Mouse (Mus musculus): ENCODE measurements around the gene Apobec1. TPM values are rescaled to one million over a fixed set of nuclear protein-coding genes. Genes with fewer than 3 reads are reported as not detected.

Gene Apobec1
- polyA plus RNA-seq, 1 experiment, result 9.4 TPM

DNA sequence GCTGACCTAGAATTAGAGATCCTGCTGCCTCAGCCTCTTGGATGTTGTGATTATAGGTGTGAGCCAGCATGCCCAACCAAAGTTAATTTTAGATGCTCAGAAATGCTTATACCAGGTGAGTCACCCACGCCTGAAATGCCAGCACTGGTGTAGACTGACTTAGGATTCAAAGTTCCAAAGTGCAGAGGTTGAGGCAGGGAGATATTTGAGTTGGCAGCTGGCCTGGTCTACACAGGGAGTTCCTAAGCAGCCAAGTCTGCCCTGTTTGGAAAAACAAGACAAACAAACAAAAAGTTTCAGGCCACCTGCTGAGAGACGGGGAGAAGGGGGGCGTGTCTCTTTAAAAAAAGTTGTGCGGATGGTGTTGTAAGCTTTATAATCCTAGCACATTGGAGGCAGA, 22.9 kb upstream of the Apobec1 start:
- Histone ChIP-seq H3K4me1 (ENCODE audit: control insufficient read depth, insufficient read depth, low read length) (no peaks in the 10 kb centered on the region), H3K27ac (ENCODE audit: insufficient read depth, low read length) (no peak overlapping the region), H3K4me3 (ENCODE audit: insufficient read depth, low read length) (no peak overlapping the region)
- TF ChIP-seq POLR2A (IDR thresholded peaks at IDR 0.05; ENCODE audit: low read depth, low read length) (no peak), CTCF (IDR thresholded peaks at IDR 0.05; ENCODE audit: borderline replicate concordance, insufficient read depth, low read length) (no peak)

DNA sequence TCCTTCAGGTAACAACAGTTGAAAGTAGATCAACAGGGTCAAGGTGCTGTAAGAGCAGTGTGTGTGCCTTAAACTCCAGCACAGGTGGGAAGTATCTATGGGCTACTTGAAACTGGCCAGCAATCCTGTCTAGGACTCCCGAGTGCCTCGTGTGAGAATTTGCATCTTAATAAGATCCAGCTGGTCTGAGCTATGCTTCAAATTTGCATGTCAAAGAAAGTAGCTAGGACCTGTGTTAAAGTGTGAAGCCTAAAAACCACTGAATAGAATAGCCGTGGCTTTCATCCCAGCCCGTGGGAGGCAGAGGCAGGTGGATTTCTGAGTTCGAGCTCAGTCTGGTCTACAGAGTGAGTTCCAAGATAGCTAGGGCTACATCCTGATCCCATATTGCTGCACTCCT, 22.2 kb upstream of the Apobec1 start:
- no peak for TF ChIP-seq POLR2A (IDR thresholded peaks at IDR 0.05; ENCODE audit: low read depth, low read length)
- TF ChIP-seq CTCF (IDR thresholded peaks at IDR 0.05; ENCODE audit: borderline replicate concordance, insufficient read depth, low read length), result no peak
- H3K4me1 ChIP-seq (ENCODE audit: control insufficient read depth, insufficient read depth, low read length), result no peaks in the 10 kb centered on the region
- H3K4me3 ChIP-seq (ENCODE audit: insufficient read depth, low read length), result no peak overlapping the region
- no peak overlapping the region for H3K27ac ChIP-seq (ENCODE audit: insufficient read depth, low read length)

DNA sequence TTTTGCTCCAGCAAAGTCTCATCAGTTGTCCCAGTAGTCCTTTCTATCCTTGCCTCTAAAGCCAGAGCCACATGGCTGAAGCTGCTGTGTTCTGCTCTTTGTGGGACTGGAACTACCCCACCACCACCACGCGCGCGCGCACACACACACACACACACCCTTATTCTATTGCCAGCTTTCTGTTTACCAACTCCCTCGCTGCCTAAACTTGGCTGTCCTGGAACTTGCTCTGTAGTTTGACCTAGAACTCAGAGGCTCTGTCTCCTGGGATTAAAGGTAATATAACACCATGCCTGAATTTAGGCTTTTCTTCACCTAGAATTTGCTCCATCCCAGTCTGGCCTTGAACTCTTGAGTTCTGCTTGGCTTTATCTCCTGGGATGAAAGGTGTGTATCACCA, 18.8 kb upstream of the Apobec1 start:
- H3K4me3 ChIP-seq (ENCODE audit: insufficient read depth, low read length), result no peak overlapping the region
- no peak for TF ChIP-seq POLR2A (IDR thresholded peaks at IDR 0.05; ENCODE audit: low read depth, low read length)
- no peak for TF ChIP-seq CTCF (IDR thresholded peaks at IDR 0.05; ENCODE audit: borderline replicate concordance, insufficient read depth, low read length)
- no peaks in the 10 kb centered on the region for H3K4me1 ChIP-seq (ENCODE audit: control insufficient read depth, insufficient read depth, low read length)
- H3K27ac ChIP-seq (ENCODE audit: insufficient read depth, low read length), result no peak overlapping the region

DNA sequence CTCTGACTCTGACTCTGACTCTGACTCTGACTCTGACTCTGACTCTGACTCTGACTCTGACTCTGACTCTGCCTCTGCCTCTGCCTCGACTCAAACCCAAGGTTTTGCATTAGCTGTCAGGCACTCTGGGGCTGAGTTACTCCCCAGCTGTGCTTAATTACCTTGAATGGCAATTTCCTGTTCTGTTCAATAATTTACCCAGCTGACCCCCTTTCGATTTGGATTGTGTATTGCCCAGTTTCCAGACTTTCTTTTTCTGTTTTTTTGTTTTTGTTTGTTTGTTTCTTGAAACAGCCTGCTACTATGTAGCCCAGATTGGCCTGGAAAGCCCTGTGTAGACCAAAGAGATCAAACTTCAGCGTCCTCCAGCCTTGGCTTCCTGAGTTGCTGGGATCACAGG, 13.8 kb upstream of the Apobec1 start:
- Histone ChIP-seq H3K4me3 (ENCODE audit: insufficient read depth, low read length) (no peak overlapping the region), H3K4me1 (ENCODE audit: control insufficient read depth, insufficient read depth, low read length) (no peaks in the 10 kb centered on the region), H3K27ac (ENCODE audit: insufficient read depth, low read length) (no peak overlapping the region)
- TF ChIP-seq CTCF (IDR thresholded peaks at IDR 0.05; ENCODE audit: borderline replicate concordance, insufficient read depth, low read length) (no peak), POLR2A (IDR thresholded peaks at IDR 0.05; ENCODE audit: low read depth, low read length) (no peak)

DNA sequence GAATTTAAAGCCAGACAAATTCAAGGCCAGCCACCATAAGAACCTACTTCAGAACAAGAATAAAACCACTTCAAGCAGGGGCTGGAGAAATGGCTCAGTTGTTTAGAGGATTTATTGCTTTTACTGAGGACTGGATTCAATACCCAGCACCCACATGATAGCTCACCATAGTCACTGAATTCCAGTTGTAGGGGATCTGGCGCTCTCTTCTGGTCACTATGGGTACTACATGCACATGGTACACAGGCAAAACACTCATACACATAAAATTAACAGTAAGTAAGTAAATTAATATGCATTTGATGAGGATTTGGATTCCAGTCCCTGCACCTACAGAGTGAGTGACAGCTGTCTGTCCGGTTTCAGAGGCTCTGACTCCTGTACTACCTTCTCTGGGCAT, 11.8 kb upstream of the Apobec1 start:
- Histone ChIP-seq H3K4me1 (ENCODE audit: control insufficient read depth, insufficient read depth, low read length) (no peaks in the 10 kb centered on the region), H3K4me3 (ENCODE audit: insufficient read depth, low read length) (no peak overlapping the region), H3K27ac (ENCODE audit: insufficient read depth, low read length) (no peak overlapping the region)
- no peak for TF ChIP-seq POLR2A (IDR thresholded peaks at IDR 0.05; ENCODE audit: low read depth, low read length)
- TF ChIP-seq CTCF (IDR thresholded peaks at IDR 0.05; ENCODE audit: borderline replicate concordance, insufficient read depth, low read length), result no peak

DNA sequence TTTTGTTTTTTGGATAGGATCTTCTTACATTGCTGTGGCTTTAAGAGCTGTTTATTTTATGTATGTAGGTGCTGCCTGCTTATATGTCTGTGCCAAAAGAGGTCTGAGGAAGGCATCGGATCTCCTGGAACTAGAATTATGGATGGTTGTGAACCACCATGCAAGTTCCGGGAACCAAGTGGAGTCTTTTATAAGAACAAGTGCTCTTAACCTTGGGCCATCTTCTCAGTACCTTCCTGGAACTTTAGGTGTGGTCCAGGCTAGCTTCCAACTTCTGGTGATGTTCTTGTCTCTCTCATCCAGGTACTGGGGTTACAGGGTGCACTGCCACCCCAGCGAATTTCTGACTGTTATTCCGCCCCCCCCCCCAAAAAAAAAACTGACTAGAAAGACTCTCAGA, 10.2 kb upstream of the Apobec1 start:
- H3K27ac ChIP-seq (ENCODE audit: insufficient read depth, low read length), result no peak overlapping the region
- TF ChIP-seq POLR2A (IDR thresholded peaks at IDR 0.05; ENCODE audit: low read depth, low read length), result no peak
- no peak for TF ChIP-seq CTCF (IDR thresholded peaks at IDR 0.05; ENCODE audit: borderline replicate concordance, insufficient read depth, low read length)

DNA sequence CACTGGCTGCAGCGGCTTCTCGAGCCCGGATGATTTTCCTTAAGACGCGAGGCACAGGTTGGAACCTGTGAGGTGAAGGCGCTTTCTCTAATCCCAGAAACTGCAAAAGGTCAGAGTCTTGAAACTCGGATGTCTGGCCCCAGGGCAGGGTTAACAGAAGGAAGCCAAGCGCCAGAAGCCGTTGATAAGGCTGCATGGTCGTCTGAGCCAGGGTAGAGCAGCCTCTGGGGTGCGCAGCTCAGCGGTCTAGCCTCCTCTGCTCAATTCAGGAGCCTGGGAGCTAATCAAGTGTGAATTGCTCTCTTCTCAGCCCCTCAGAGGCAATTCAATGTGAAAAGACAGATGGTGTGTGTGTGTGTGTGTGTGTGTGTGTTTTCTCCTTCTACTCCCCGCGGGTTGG, 7.5 kb upstream of the Apobec1 start, which contains the start of gene Gdf3:
Gene Gdf3, minus strand, starts transcription at position 317 of the 400 bp plus-strand sequence.
- H3K4me3 ChIP-seq (ENCODE audit: insufficient read depth, low read length), result no peak within 1 kb of the TSS
- no peak within 1 kb of the TSS for H3K27ac ChIP-seq (ENCODE audit: insufficient read depth, low read length)
- no peak for TF ChIP-seq CTCF (IDR thresholded peaks at IDR 0.05; ENCODE audit: borderline replicate concordance, insufficient read depth, low read length)
- no peak for TF ChIP-seq POLR2A (IDR thresholded peaks at IDR 0.05; ENCODE audit: low read depth, low read length)
- no peaks in the 10 kb centered on the region for H3K4me1 ChIP-seq (ENCODE audit: control insufficient read depth, insufficient read depth, low read length)

More for the DNA sequence above, 10.2 kb upstream of the Apobec1 start:
- H3K4me3 ChIP-seq (ENCODE audit: insufficient read depth, low read length), result no peak overlapping the region
- H3K4me1 ChIP-seq (ENCODE audit: control insufficient read depth, insufficient read depth, low read length), result no peaks in the 10 kb centered on the region

DNA sequence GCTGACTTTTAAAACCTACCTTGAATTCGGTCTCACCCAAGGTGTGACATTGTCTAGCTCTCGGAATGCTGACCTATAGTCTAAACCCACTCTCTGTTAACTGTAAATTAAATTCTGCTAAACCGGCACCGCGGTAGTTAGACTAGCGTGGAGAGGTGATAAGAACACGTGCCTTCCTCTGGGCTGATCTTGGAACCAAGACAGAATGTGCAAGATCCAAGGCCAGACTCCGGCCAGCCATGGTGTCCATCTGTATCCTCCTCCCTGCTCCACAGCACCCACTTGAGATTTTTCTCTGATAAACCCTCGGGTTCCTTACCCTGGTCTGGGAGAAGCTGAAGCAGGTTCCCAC, 7.1 kb upstream of the Apobec1 start:
- no peak overlapping the region for H3K27ac ChIP-seq (ENCODE audit: insufficient read depth, low read length)

DNA sequence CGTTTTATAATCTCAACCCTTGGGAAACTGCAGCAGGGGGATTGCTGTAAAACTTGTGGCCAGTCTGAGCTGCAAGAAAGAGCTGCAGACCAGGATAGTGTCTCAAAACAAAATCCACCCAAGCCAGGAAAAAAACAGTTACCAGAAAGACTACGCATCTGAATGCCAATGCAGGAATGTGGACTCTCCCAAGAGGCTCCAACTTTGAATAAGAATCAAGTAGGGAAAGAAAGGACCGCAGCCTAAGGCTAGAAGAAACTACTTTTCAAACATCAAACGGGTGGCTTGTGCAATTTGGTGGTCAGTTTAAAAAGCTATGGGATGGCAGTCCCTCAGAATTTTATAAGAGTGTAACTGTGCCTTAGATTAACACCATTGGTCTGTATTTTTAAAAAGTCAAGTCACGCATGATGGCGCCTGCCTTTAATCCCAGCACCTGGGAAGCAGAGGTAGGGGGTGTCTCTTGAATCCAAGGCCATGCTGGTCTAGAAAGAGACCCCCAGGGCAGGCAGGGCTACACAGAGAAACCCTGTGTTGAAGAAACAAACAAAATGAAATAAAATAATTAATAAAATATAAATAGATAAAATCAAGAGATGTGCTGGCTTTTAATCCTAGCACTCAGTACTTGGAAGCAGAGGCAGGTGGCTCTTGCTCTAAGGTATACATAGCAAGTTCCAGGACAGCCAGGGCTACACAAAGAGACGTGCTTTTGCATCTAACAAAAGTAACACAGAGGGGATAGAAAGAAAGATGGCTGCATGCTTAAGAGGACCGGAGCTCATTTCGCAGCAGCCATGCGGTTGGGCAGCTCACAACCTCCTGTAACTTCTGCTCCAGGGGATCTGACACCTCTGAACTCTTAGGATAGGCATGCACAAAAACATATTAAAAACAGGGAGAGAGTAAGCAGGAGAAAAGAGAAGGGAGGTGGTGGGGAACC, 6.5 kb upstream of the Apobec1 start:
- no peak for TF ChIP-seq POLR2A (IDR thresholded peaks at IDR 0.05; ENCODE audit: low read depth, low read length)
- no peak for TF ChIP-seq CTCF (IDR thresholded peaks at IDR 0.05; ENCODE audit: borderline replicate concordance, insufficient read depth, low read length)
- Histone ChIP-seq H3K4me1 (ENCODE audit: control insufficient read depth, insufficient read depth, low read length) (no peaks in the 10 kb centered on the region), H3K27ac (ENCODE audit: insufficient read depth, low read length) (no peak overlapping the region), H3K4me3 (ENCODE audit: insufficient read depth, low read length) (no peak overlapping the region)

More for the DNA sequence above, 7.1 kb upstream of the Apobec1 start:
- no peaks in the 10 kb centered on the region for H3K4me1 ChIP-seq (ENCODE audit: control insufficient read depth, insufficient read depth, low read length)
- TF ChIP-seq CTCF (IDR thresholded peaks at IDR 0.05; ENCODE audit: borderline replicate concordance, insufficient read depth, low read length) (no peak), POLR2A (IDR thresholded peaks at IDR 0.05; ENCODE audit: low read depth, low read length) (no peak)
- no peak overlapping the region for H3K4me3 ChIP-seq (ENCODE audit: insufficient read depth, low read length)

DNA sequence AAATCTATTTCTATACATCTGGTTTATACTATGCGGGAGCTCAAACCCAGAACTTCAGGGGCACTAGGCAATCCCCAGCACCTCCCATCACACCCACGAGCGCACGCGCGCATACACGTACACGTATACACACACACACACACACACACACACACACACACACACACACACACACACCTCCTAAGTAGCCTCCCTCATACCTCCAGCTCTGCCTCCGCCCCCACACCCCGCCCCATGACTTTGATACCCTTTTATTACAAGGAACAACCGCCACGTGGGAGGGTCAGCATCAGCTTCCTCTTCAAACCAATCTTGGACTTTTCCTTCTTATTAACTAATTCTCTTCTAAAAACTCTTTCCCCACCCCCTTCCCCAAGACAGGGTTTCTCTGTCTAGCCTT, 5.5 kb upstream of the Apobec1 start:
- H3K4me1 ChIP-seq (ENCODE audit: control insufficient read depth, insufficient read depth, low read length), result no peaks in the 10 kb centered on the region
- TF ChIP-seq POLR2A (IDR thresholded peaks at IDR 0.05; ENCODE audit: low read depth, low read length) (no peak), CTCF (IDR thresholded peaks at IDR 0.05; ENCODE audit: borderline replicate concordance, insufficient read depth, low read length) (no peak)
- H3K4me3 ChIP-seq (ENCODE audit: insufficient read depth, low read length), result no peak overlapping the region
- no peak overlapping the region for H3K27ac ChIP-seq (ENCODE audit: insufficient read depth, low read length)

Data from embryonic fibroblast, embryonic 13.5 days (primary cell).